Mouse (Mus musculus): ENCODE results near the gene Sptb.

- no peak for TF ChIP-seq POLR2A (IDR thresholded peaks at IDR 0.05; ENCODE audit: borderline replicate concordance, low read depth, low read length)
- no peak for TF ChIP-seq CTCF (IDR thresholded peaks at IDR 0.05; ENCODE audit: low read depth, low read length)
These were observed 25.9 kb downstream of the Sptb start for GRCm38 (mm10) chr12:76684493-76684892.
